Mouse (Mus musculus) hindbrain, embryonic 11.5 days (tissue): Measurements from ENCODE around the gene Rnf19b. TPM values are rescaled to one million over a fixed set of nuclear protein-coding genes. Genes with fewer than 3 reads are reported as not detected.

Experiments
- ATAC-seq: fragments of 200-750 bp; cut with Nextera tagmentation; 2 replicates; pipeline ENCODE4 v1.8.0; 2017; ENCODE audit warnings: mild to moderate bottlenecking, moderate TSS enrichment, moderate library complexity; ENCODE audit not compliant: low FRiP score
- DNase-seq: peaks from one replicate; pipeline ENCODE4 v3.0.0-alpha.2; 2015; ENCODE audit warnings: low spot score
- H3K27ac ChIP-seq: fragments of 300-500 bp; sonication (generic); 2 replicates; pipeline ENCODE4 v1.5.1; 2014; ENCODE audit warnings: mild to moderate bottlenecking, low read depth, low read length
- H3K27me3 ChIP-seq: fragments of 300-500 bp; sonication (generic); 2 replicates; pipeline ENCODE4 v1.6.1; 2014; ENCODE audit warnings: mild to moderate bottlenecking, low read length, moderate library complexity, mixed read lengths; ENCODE audit not compliant: control insufficient read depth, insufficient read depth
- H3K36me3 ChIP-seq: fragments of 300-500 bp; sonication (generic); 2 replicates; pipeline ENCODE4 v1.6.1; 2014; ENCODE audit warnings: mild to moderate bottlenecking, low read length, moderate library complexity, mixed read lengths; ENCODE audit not compliant: control insufficient read depth, insufficient read depth
- H3K4me1 ChIP-seq: fragments of 300-500 bp; sonication (generic); replicated peaks from 2 replicates; pipeline ENCODE4 v1.6.1; 2014; ENCODE audit warnings: low read length, mixed read lengths; ENCODE audit not compliant: control insufficient read depth, insufficient read depth
- H3K4me2 ChIP-seq: fragments of 300-500 bp; sonication (generic); replicated peaks from 2 replicates; pipeline ENCODE4 v1.6.1; 2014; ENCODE audit warnings: mild to moderate bottlenecking, low read depth, low read length
- H3K4me3 ChIP-seq: fragments of 300-500 bp; sonication (generic); 2 replicates; pipeline ENCODE4 v1.5.1; 2014; ENCODE audit warnings: low read depth, low read length
- H3K9ac ChIP-seq: fragments of 300-500 bp; sonication (generic); 2 replicates; pipeline ENCODE4 v1.6.1; 2014; ENCODE audit warnings: low read depth, low read length
- H3K9me3 ChIP-seq: fragments of 300-500 bp; sonication (generic); 2 replicates; pipeline ENCODE4 v1.6.1; 2016; ENCODE audit warnings: low read length; ENCODE audit not compliant: control insufficient read depth
- WGBS: fragments of 180-500 bp; shearing (Covaris S2); extraction: QIAGEN DNeasy Blood & Tissue Kit; methylation state at CpG from one replicate; pipeline ENCODE4 v1.1.7; 2014; 5-methylcytosine and 5-hydroxymethylcytosine counted together
- polyA plus RNA-seq: library from polyadenylated mRNA; unstranded; fragments of >200 nt; fragmentation: Nextera tagmentation; extraction: Ambion mirVana; gene quantifications from 2 replicates; pipeline ENCODE4 v1.2.1, GENCODE M21; 2014

The Rnf19b gene
- polyA plus RNA-seq, 1 experiment from 2014 or later: 11.1 TPM

- Histone ChIP-seq H3K36me3 (no peaks in the 10 kb centered on the region), H3K4me2 (peak overlapping the region; percentile 100), H3K9me3 (no peaks in the 10 kb centered on the region), H3K4me3 (peak overlapping the region; percentile 88; the same call in 1 of the 2 replicates), H3K27me3 (no peaks in the 10 kb centered on the region), H3K4me1 (peaks cover 6% of the 10 kb centered on the region; the same call in 1 of the 2 replicates), H3K9ac (no peak overlapping the region; the same call in 1 of the 2 replicates), H3K27ac (no peak overlapping the region)
- no peak for ATAC-seq
- DNase-seq: no peak
- WGBS: 56% methylated on average over 4 of the region's 4 CpGs
Measured at GRCm38 (mm10) chr4:129059922-129060321, 1.9 kb downstream of the Rnf19b start.

DNA sequence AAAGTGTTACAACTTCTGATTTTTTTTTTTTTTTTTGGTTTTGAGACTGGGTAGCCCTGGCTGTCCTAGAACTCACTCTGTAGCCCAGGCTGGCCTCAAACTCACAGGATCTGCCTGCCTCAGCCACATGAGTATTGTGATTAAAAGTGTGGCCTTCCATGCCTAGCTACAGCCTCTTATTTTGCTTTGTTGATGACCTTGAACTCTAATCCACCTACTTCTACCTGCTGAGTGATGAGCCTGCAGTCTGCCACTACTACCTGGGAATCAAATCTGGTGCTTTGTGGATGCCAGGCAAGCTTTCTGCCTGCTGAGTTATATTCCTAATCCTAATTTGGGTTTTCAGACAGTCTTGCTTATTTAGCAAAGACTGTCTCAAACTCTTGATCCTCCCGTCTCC, 3.4 kb downstream of the Rnf19b start:
- H3K4me3 ChIP-seq: no peak overlapping the region
- peaks cover 6% of the 10 kb centered on the region; the same call in 1 of the 2 replicates for H3K4me1 ChIP-seq
- H3K36me3 ChIP-seq: no peaks in the 10 kb centered on the region
- no peak overlapping the region for H3K4me2 ChIP-seq
- no peak overlapping the region for H3K27ac ChIP-seq
- WGBS: 95% methylated on average over 1 of the region's 1 CpGs
- ATAC-seq (no peak), DNase-seq (no peak)
- H3K9ac ChIP-seq: no peak overlapping the region
- H3K9me3 ChIP-seq: no peaks in the 10 kb centered on the region
- H3K27me3 ChIP-seq: no peaks in the 10 kb centered on the region

GRCm38 (mm10) chr4:129062281-129063075, 4.4 kb downstream of the Rnf19b start:
- H3K27ac ChIP-seq: no peak overlapping the region
- no peaks in the 10 kb centered on the region for H3K9me3 ChIP-seq
- peaks cover 6% of the 10 kb centered on the region; the same call in 1 of the 2 replicates for H3K4me1 ChIP-seq
- H3K4me3 ChIP-seq: no peak overlapping the region
- DNase-seq: no peak
- H3K4me2 ChIP-seq: no peak overlapping the region
- no peaks in the 10 kb centered on the region for H3K36me3 ChIP-seq
- no peak overlapping the region for H3K9ac ChIP-seq
- WGBS: 85% methylated on average over 3 of the region's 3 CpGs
- ATAC-seq: no peak
- no peaks in the 10 kb centered on the region for H3K27me3 ChIP-seq

DNA sequence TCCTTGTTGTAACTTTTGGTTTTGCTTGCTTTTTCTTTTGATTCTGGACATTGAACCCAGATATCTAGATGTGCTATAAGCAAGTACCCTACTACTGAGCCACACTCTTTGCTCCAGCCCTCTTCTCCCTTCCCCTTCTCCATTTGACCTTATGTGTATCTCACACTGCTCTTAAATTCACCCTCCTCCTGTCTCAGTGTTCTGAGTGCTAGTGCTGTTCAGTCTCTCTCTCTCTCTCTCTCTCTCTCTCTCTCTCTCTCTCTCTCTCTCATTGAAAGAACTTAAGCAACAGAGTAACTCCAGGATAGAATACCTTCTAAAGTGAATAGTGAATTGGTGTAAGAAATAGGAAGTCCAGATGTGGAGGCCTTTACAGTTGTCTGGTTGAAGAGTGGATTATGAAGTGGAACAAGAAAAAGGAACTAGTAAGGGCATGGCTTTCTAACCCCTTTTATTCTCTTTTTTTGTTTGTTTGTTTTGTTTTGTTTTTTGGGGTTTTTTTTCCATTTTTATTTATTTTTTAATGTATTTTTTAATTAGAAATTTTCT, 7.7 kb downstream of the Rnf19b start:
- no peak for DNase-seq
- ATAC-seq: no peak
- H3K9ac ChIP-seq: no peak overlapping the region
- no peaks in the 10 kb centered on the region for H3K4me1 ChIP-seq
- H3K9me3 ChIP-seq: no peaks in the 10 kb centered on the region
- H3K27me3 ChIP-seq: no peaks in the 10 kb centered on the region
- no peak overlapping the region for H3K4me2 ChIP-seq
- no peak overlapping the region for H3K27ac ChIP-seq
- no peak overlapping the region for H3K4me3 ChIP-seq
- H3K36me3 ChIP-seq: no peaks in the 10 kb centered on the region

DNA sequence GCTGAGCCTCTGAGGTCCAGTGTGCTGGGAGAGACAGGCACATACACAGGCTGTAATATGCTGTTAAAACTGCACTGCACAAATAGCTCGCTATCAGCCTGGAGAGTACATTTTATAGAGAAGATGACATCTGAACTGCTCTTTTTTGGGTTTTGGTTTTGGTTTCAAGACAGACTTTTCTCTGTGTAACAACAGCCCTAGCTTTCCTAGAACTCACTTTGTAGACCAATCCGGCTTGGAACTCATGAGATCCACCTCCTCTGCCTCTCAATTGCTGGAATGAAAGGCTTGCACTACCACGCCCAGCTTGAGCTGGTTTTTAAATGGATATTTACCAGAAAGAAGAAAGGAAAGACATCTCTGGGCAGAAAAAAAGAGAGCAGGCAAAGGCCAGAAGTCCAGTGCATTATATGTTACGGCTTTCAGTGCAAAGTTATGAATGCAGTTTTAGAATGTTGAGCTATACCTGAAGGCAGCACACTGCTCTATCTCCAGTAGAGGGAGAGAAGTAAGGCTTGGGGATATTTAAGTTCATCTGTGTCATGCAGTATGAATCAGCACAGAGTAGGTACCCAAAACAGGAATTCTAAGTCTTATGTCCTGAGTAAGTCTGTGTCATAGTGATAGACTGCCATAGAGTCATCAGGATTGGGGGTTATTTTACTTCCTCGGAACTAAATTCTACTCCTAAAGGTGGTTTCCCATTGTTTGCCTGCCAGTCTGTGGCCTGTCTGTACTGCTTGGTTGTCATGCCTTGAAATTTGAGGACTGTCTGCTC, 9.8 kb downstream of the Rnf19b start:
- Histone ChIP-seq H3K9ac (no peak overlapping the region), H3K27ac (no peak overlapping the region)
- WGBS: 81% methylated on average over 5 of the region's 5 CpGs

DNA sequence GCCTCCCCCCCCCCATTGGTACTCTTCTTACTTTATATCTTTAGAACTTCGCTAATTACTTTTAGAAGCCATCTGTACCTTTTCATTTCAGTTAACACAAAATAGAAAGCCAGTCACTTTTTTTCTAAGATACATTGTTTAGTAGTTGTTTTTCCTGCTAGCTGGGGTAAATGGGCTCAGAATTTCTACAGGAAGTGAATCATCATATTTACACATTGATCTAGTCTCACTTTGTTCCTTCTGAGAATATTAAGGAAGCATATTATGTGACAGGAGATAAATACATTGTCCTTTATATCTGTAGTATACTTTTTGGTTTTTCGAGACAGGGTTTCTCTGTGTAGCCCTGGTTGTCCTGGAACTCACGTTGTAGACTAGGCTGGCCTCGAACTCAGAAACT, 10.8 kb downstream of the Rnf19b start:
- Histone ChIP-seq H3K9ac (no peak overlapping the region), H3K36me3 (no peaks in the 10 kb centered on the region), H3K27ac (no peak overlapping the region), H3K4me2 (no peak overlapping the region), H3K4me3 (no peak overlapping the region), H3K4me1 (no peaks in the 10 kb centered on the region), H3K27me3 (no peaks in the 10 kb centered on the region), H3K9me3 (no peaks in the 10 kb centered on the region)
- DNase-seq (no peak), ATAC-seq (no peak)
- 95% methylated on average over 4 of the region's 4 CpGs for WGBS

More for the DNA sequence above, 9.8 kb downstream of the Rnf19b start:
- H3K4me2 ChIP-seq: no peak overlapping the region
- H3K4me1 ChIP-seq: no peaks in the 10 kb centered on the region
- H3K9me3 ChIP-seq: no peaks in the 10 kb centered on the region
- no peaks in the 10 kb centered on the region for H3K27me3 ChIP-seq
- ATAC-seq (no peak), DNase-seq (no peak)
- no peaks in the 10 kb centered on the region for H3K36me3 ChIP-seq
- no peak overlapping the region for H3K4me3 ChIP-seq

DNA sequence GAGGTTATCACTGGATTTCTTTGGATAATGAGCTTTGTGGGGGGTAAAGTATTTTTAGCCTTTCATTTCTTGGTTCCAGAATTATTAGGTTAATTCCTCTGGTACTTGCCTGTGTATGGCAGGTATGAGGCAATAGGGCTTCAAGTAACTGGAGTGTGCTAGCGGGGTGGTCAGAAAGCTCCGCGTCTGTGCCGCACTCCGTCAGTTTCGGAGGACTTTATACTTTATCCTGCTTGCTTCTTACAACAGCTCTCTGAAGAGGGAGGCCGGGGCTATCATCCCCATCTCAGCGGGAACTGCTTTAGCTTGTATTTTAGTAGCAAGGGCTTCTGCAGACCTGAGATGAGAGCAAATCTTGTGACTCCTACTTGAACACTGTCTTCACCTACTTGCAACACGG, 21.1 kb downstream of the Rnf19b start:
- Histone ChIP-seq H3K36me3 (0 out of 2 replicates have a peak, but pooled peaks cover 10% of the 10 kb centered on the region), H3K4me3 (no peak overlapping the region), H3K9me3 (no peaks in the 10 kb centered on the region), H3K9ac (no peak overlapping the region), H3K4me2 (no peak overlapping the region), H3K27me3 (no peaks in the 10 kb centered on the region), H3K4me1 (no peaks in the 10 kb centered on the region), H3K27ac (no peak overlapping the region)
- WGBS: 97% methylated on average over 9 of the region's 9 CpGs
- DNase-seq (no peak), ATAC-seq (no peak)

GRCm38 (mm10) chr4:129081041-129081440, 23.0 kb downstream of the Rnf19b start:
- DNase-seq: no peak
- Histone ChIP-seq H3K36me3 (0 out of 2 replicates have a peak, but pooled peaks cover 7% of the 10 kb centered on the region), H3K27ac (no peak overlapping the region), H3K4me2 (no peak overlapping the region), H3K4me3 (no peak overlapping the region), H3K27me3 (no peaks in the 10 kb centered on the region), H3K9me3 (no peaks in the 10 kb centered on the region), H3K4me1 (no peaks in the 10 kb centered on the region), H3K9ac (no peak overlapping the region)
- 81% methylated on average over 7 of the region's 7 CpGs for WGBS
- ATAC-seq: no peak
